Mouse (Mus musculus) CH12F3 (cell line): ENCODE data around the gene Meis1.

Experiments
- in situ Hi-C: fragments of 300-500 bp; cut with MboI; formaldehyde crosslinking; loops from 2 replicates; pipeline ENCODE4 v1.14.3; 2020; ENCODE audit warnings: low sequenced_read_pairs

The Meis1 gene

DNA sequence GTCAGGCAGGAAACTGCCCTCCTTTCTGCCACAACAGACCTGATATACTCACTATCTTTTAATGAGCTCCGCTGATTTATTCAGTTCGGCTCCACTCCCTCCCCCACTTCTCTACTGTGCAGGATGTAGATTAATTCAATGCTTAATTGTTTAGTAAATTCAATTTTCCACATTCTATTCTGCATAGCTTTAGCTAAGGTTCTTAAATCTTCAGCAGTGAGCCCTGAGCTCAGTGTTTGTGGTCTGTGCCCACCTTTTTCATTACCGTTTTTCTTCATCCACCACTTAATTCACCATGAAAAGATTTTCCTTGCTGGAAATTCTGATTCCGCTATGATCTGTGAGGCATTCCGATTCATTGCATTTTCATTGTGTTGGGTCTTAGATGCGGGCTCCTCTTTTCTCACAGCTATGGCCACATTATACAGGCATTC lies 28.5 kb downstream of the Meis1 start:
- in situ Hi-C loops, result no loop called here

DNA sequence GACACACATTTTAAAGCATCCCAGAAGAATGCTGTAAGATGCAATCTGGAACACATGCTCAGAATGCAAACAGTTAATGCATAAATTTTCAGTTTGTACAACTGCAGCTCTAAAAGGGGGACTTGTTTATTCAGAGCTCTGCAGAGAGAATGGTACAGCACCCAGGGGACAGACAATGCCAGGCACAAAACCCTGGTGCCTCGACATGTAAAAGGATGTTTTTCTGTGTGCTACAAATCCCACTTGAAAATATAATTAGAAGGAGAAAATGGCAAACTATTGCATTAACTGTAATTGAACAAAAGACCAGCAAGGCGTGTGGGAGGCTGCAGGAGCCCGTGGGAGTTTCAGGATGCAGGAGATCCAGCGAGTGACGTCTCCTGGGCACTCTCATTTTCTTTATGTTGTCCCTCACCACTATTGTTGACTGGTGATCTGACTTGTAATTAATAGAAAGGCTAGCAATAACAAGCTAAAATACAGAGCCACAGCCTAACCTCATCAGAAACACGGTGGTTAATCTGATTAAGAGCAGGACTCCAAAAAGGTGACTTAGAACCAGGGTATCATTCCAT lies 29.0 kb downstream of the Meis1 start:
- in situ Hi-C loops, result no loop called here

DNA sequence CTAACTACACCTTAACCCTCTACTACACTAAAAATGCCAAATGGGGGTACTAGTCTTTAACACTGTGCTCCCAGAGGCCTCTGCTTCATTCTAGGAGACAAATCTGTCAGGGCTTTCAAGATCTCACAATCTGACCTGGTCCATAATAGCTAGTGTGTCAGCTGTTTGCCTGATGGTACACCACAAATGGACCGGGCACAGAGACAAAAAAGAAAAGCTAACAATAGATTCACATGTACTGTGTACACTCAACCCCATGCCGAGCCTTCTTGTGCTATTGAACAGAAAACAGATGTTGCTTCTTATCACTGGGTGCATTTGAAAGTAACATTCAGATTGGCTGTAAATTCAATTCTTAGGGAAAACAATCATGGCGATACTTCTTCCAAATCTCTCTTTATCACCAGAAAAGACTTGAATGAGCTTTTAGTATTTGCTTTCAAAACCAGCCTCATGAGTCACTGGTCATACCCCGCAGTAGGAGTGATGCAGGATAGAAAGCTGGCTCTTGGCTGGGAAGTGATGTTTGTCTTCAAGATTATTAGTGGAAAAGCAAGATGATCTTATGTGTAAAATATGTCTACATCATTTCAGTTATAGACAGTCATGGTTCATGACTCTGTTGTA lies 30.0 kb downstream of the Meis1 start:
- in situ Hi-C loops, result no loop called here

DNA sequence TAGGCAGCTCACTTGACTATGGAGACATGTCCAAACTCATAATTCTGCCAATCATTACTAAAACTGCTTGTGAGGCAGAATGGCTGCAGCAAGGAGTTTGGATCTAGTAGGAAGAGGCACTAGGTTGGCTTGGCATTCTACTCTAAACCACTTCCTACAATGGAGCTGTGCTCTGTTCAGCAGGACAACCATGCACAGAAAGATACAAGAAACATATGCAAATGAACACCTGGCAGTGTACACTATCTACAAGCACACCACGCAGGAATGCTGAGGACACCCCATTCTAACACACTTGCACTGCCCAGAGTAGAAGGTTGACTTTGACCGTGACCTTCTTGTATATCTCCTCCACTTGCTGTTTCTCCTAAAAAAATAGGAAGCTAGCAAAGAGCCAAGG lies 35.0 kb downstream of the Meis1 start:
- in situ Hi-C loops, result no loop called here

DNA sequence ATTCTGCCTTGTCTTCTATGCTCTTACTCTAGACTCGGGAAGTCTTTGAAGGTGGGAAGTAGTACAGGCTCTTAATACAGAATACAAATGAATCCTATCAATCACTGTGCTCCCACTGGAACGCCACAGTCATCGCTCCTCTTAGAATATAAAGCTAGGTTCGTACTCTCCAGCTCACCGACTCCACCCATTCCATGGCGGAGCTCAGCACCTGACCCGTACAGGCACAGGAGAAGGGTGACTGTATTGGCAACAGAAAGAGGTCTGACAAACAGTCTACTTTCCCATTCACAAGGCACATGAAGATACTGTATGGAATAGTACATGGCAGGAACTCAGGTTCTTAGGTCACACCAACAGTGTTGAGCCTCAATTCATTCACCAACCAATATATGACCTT lies 35.5 kb downstream of the Meis1 start:
- in situ Hi-C loops, result no loop called here

DNA sequence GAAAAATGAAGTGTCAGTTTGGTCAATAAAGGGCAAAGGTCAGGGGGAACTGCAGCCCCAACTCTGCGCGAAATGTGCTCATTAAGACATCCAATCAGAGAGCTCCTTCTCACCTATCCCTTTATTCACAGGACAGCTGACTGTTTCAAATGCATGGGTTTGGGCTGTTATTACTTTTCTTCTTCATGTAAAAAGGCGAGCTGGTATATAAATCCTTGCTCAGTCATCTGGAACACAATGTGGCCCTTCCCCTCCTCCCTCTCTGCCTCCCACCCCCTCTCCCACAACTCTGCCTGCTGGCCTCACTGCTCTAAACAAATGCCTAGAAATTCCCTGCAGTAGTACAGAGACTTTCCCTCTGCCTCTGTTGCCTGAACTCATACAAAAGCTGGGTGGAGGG lies 36.5 kb downstream of the Meis1 start:
- in situ Hi-C loops, result no loop called here

DNA sequence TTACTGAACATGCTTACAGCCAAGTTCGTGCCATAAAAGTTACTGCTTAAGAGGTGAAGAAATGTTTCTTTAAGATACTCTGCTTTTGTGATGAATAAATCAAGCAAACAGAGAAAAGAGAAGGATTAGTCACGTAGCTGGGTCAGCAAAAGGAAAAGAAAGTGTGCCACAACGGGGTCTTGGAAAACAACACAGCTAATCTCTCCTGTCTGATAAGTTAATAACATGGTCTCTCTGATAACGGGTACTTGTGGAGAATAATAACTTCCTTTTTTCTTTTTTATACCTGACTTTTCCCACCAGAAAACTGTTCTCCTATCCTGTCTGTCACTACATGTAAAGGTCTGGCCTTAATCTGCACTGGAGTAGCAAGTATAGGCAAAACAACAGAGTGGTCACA lies 37.4 kb downstream of the Meis1 start:
- in situ Hi-C loops, result no loop called here

DNA sequence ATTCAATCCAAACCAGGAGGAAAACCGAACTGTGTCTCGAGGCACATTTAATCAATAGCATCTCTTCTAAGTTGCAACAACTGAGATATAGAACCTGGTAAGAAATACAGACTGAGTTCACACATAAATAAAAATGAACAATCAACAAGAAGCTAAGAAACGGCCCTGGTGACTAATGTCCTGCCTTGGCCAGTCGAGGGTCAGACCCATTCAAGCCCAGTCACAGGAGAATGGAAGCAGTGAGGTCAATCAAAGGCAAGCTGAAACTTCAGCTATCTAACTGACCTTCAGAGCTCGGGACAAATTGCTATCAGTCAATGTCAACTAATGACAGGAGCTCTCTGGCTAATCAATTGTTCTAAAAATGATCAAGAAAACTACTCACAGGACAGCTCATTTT lies 38.2 kb downstream of the Meis1 start:
- in situ Hi-C loops, result no loop called here

DNA sequence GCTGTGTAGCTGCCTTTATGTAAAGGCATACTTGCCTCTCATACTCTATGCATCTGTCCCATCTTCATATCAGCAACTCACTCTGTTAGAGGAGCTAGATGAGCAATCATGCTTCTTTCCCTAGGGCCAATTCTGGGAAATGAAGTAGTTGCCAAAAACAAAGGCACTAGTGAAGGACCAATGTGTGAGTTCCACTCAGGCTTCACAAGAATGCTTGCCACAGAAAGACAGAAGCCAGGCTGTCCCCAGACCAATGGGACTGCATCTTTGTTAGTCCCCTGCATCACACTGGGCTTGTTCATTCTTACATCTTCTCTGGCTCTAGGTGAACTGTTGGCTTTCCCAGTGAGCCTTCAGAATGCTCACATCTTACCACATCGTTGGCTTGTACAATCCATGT lies 43.7 kb downstream of the Meis1 start:
- in situ Hi-C loops, result no loop called here

DNA sequence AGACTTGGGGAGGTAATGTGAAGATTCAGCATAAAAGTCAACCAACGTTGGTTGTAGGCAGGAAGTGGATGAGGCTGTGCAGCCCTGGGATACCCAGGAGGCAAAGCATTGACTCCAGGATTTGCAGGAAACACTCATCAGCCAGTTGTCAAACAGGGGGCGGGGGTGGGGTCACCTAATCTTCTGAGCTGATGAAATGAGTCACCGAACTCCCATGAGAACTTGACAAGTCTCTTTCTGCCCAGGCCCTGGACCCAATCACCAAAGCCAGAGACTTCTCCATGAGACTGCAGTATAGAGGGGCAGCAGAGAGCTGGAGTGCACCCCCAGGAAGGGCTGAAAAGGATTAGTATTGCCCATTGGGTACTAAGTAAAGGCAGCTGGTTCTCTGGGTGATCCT lies 45.0 kb downstream of the Meis1 start:
- in situ Hi-C loops, result no loop called here

DNA sequence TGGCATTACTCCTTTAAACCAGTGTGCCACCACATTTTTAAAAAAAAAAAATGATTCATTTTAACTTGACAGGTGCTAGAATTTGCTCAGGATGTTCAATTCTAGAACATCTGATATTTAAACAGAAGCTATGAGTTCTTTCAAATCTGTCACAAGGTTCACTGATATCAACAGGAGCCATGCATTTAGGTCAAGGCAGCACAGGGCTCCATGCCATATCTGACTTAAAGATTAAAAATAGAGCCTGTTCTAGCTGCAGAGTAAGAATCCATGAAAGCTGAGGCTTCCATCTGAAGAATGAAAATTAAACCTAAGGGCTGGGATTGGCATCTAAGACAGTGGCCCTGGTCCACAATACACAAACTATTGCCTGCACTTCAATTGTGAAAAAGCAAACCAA lies 45.8 kb downstream of the Meis1 start:
- in situ Hi-C loops, result no loop called here

DNA sequence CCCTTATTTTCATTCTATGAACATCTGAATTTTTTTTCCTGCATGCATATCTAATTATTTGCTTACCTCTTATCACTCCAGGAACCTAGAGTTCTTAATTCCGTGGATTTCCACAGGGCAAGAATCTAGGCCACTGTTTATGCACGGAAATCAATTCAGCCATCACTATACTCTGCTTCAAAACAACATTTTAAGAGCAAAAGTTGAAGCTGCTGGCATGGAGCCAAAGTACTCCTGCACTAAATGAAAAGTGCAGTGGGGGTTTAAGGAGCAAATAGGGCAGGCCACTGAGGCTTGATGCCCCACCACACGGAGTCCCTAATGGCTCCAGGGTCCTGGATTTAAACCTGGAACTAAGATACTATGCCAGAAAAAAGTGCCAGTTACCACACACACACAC lies 47.2 kb downstream of the Meis1 start:
- in situ Hi-C loops, result no loop called here

DNA sequence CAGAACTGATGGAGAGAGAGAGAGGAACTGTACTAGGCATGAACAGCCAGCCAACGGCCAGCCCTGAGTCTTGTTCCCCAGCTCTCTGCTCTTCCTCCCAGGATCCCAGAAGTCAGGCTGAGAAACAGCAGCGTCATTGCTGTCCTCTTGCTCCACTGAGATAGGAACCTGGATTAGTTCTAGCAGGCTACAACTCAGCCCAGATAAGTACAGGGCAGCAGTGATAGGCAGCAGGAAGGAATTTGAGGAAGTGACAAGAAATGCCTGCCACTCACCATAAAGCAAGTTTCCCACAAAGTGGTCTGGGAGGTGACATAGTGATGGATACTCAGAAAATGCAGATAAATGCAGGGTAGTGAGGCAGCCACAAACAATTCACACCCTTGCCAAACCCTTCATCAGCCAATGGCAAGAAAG lies 48.9 kb downstream of the Meis1 start:
- in situ Hi-C loops, result no loop called here

DNA sequence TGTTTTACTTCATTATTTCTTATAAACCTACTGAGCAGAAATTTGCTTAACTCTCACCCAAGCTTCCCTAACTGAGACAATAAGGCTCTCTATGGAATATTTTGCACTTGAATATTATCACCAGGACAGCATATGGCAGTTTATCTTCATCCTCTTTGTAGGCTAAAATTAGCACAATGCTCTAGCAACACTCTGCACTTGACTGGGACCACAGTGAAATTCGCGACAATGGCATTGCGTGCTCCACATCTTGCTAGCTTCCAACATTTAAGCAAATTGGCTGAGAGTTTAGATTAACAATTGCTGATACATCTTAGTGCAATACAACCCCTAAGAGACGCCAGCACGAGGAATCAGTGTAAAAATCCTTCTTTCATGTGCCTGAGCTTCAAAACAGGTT lies 54.4 kb downstream of the Meis1 start:
- in situ Hi-C loops, result no loop called here

DNA sequence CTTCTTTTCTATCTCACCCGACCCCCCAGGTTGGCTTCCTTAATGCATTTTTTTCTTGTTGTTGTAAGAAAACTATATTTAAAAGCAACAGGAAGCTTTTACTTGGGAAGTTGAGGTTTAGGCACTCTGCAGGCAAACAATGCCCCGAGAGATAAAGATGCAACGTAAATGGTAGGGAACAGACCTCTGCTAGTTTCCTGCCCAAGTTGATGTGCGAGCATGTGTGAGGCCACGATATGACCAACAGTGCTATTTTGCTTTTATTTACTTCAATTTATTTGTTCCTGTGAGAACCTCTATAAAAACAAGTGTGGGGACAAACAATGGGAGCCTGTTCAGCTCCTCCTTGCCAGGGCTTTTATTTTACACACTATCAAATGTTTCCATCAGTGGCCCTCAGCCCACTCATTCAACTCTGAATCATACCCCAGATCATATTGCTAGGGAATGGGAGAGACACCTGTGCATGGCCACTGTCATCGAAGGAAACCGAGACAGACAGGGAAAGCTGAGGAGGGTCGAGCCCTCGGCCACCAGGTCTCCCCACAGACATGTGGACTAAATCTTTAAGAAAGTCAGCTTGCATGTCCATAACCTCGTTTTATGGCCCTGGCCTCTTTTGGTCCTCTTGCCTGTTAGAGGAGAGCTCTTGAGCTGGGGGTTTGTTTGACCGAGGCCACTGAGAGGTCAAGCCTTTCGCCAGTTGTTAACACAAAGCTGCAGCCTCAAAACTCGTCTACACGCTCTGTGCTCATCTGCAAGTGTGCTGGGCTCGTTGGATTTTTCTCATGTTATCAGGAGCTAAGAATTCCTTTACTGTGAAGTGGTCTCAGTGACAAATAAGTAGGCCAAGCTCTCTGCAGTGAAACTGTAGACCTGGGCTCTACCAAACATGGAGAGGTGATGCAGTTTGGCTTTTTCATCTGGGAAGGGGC lies 55.3 kb downstream of the Meis1 start:
- in situ Hi-C loops, result no loop called here

DNA sequence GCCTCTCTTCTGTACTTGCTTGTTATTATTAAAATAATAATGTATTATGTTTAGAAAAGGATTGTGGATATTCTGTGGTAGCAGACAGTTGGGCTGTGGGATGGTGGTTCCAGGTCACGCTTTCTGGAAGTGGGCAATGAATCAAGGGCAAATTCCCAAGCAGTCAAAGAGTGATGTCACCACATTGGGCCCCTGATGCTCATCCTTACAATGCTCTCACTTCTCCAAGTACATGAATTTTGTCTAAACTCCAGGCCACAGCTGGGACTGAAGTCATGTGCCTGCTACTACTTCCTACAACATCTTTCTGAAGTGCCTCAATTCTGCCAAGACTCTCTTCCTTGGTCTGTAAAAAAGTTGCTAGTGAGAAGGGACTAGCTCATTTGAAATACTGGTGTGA lies 59.3 kb downstream of the Meis1 start:
- in situ Hi-C loops, result no loop called here

DNA sequence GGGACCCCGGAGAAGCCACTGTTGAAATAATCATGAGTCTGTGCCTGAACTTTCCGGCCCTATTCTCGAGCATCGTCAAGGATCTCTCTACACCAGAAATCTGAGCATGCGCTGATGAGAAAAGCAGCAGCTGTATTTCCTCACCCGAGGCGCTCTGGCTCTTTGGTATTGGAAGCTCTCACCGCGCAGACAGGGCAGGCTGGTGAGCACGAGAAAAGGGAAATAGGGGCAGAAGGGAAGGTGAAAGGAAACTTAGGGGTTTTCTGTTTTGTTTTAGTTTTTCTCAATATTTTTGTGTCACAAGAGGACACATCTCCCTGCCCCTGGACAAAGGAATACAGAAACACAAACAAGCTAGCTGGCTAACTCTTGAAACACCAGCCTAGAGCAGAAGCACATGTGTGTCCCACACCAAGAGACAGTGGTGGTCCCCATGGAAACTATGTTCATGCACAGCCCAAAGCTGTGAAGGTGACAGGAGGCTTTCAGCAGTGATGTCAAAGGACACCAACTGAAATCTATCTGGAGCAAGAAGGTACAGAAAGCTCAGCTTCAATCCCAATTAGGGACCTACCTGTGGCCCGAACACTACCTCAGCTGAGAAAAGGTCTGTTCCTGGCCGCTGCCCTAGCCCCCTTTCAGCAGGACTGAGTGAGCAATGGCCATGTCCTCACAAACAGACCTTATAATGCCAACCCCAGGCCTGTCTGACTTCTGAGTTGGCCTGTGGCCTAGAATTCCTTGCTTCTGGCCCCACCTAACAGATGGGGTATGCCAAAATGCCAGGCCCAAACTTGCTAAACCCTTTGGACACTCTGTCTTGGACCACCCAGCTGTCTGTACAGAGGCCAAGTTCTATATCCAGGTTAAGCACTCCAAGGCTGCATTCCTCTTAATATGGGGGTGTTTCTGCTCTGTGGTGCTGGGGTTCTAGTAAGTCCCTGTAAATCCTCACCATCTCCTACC lies 60.7 kb downstream of the Meis1 start:
- in situ Hi-C loops, result no loop called here

DNA sequence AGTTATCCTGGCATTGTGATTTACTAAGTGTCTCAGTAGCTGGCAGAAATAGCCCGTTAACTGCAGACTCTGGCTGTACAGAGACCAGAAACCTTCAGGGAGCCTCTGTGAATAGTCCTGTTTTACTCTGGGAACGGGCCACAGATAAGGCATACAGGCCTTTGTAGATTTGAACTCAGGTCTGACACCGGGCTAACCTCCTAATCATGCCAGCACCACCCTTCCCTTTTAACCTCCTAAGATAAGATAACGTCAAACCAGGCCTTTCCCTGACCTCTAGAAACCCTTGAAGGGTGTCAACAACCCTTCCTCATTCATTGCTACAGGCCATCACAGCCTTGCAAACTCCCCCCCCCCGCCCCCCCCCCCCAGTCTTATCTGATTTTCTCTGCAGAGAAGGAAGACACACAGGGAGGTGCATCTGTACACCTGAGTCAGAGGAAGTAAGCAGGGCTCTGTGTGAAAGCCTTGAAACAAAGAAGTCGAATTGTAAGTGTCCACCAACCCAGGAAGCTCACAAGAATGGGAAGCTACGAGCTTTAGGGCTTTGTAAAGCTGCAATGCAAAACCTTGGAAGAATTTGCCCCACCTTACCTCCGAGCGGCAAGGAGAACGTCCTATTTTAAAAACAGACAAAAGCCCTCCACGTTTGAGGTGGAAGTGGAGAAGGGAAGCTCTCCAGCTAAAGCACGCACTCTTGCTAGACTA lies 61.5 kb downstream of the Meis1 start:
- in situ Hi-C loops, result no loop called here

DNA sequence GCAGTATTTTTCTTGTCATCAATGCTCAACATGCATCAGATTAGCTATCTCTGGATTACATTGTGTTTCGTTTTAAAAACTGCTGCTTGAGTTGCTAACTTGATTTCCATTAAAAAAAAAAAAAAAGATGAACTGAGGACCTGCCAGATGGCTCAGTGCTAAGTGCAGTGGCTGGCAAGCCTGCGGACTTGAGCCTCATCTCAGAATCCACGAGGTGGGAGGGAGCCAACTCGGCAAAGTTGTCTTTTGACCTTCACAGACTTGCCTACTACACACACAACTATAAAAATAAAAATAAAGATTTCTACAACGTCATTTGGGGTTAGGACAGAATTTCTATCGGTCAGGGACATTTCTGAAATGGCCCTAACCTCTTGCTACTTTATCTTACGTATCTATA lies 62.8 kb downstream of the Meis1 start:
- in situ Hi-C loops, result no loop called here

DNA sequence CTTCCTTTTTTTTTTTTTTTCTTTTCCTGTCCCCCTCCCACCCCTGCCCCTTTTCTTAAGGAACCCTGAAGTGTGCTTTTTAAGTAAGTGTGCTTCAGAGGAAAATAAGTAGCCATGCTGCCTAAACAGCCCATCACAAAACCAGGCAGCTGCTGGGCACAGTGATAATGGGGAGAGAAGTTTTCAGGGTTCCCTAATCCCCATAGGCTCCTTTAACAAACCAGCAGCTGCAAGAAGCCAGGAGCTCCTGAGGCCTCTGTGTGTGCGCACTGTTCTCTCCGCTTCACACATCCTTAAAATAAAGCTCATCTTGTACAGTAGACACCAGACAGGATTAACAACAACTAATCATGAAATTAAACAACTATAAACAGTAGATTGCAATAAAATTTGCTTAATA lies 63.9 kb downstream of the Meis1 start:
- in situ Hi-C loops, result no loop called here
